In the genomic region with DNA sequence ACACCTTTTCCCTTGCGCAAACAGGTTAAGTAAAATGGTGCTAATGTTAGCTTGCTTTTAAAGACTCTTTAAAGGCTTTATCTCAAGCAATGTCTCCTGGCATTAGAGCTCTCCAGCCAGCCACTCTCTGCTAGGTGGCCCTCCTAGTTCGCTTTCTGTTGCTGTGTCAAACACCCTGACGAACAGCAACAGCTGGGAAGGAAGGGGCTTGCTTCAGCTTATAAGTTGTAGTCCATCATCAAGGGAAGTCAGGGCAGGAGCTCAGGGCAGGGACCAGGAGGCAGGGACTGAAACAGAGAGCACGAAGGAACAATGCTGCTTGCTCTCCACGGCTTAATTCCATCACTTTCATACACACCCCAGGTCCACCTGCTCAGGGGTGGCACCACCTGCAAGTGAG, we compare ENCODE assay signal across 21 mouse cellular contexts.
"Had no signal": no experiment of that assay in that cellular context is flagged by ENCODE, and none has a peak within 500 bp of the region (broad histone marks: within the 10 kb centered on the region; RNA-seq: fewer than 3 reads in every experiment).

No protein-coding gene starts in this region.

- H3K4me3 ChIP-seq: left cerebral cortex, adult 2 months; limb, embryonic 12.5 days; liver, embryonic 12.5 days; liver, embryonic 15.5 days; lung, embryonic 15.5 days; megakaryocyte, embryonic 14.5 days; midbrain, embryonic 12.5 days; neural tube, embryonic 12.5 days; neural tube, embryonic 15.5 days; stomach, embryonic 15.5 days had no signal

- ATAC-seq: liver, embryonic 12.5 days had no signal

- H3K9me3 ChIP-seq: limb, embryonic 12.5 days; liver, embryonic 12.5 days; liver, embryonic 15.5 days; lung, embryonic 15.5 days; megakaryocyte, embryonic 14.5 days; midbrain, embryonic 12.5 days; neural tube, embryonic 12.5 days; neural tube, embryonic 15.5 days; stomach, embryonic 15.5 days had no signal

- H3K27ac ChIP-seq: left cerebral cortex, adult 2 months; limb, embryonic 12.5 days; liver, embryonic 12.5 days; liver, embryonic 15.5 days; lung, embryonic 15.5 days; midbrain, embryonic 12.5 days; neural tube, embryonic 12.5 days; neural tube, embryonic 15.5 days; stomach, embryonic 15.5 days had no signal

- H3K27me3 ChIP-seq: limb, embryonic 12.5 days; liver, embryonic 12.5 days; liver, embryonic 15.5 days; lung, embryonic 15.5 days; megakaryocyte, embryonic 14.5 days; neural tube, embryonic 12.5 days; neural tube, embryonic 15.5 days; stomach, embryonic 15.5 days had no signal

- H3K4me2 ChIP-seq: limb, embryonic 12.5 days; liver, embryonic 12.5 days; liver, embryonic 15.5 days; lung, embryonic 15.5 days; midbrain, embryonic 12.5 days; neural tube, embryonic 12.5 days; neural tube, embryonic 15.5 days; stomach, embryonic 15.5 days had no signal

- DNase-seq: kidney, adult 2 months; kidney, postnatal 36 days; layer of hippocampus, postnatal 36 days; liver; lung, adult 18-20 months; lung, postnatal 10 days; lung, postnatal 36 days; right cerebral cortex, adult 18-20 months; right cerebral cortex, postnatal 14 days; right cerebral cortex, postnatal 4 days; thymus, postnatal 25 days had no signal

- H3K9ac ChIP-seq: limb, embryonic 12.5 days; liver, embryonic 12.5 days; liver, embryonic 15.5 days; lung, embryonic 15.5 days; midbrain, embryonic 12.5 days; neural tube, embryonic 12.5 days; neural tube, embryonic 15.5 days; stomach, embryonic 15.5 days had no signal

- H3K36me3 ChIP-seq: limb, embryonic 12.5 days; liver, embryonic 12.5 days; liver, embryonic 15.5 days; lung, embryonic 15.5 days; midbrain, embryonic 12.5 days; neural tube, embryonic 12.5 days; neural tube, embryonic 15.5 days; stomach, embryonic 15.5 days had no signal
